Mouse (Mus musculus) limb, embryonic 13.5 days (tissue): ENCODE measurements around the gene Pdx1. TPM values are rescaled to one million over a fixed set of nuclear protein-coding genes. Genes with fewer than 3 reads are reported as not detected.

ENCODE experiments used
- ATAC-seq: fragments of 200-750 bp; cut with Nextera tagmentation; 2 replicates; pipeline ENCODE4 v1.8.0; 2017; ENCODE audit warnings: low read depth, moderate number of reproducible peaks, moderate TSS enrichment; ENCODE audit not compliant: low FRiP score
- H3K27ac ChIP-seq: fragments of 300-500 bp; sonication (generic); 2 replicates; pipeline ENCODE4 v1.5.1; 2015; ENCODE audit warnings: inconsistent platforms, mild to moderate bottlenecking, moderate library complexity
- H3K27me3 ChIP-seq: fragments of 300-500 bp; sonication (generic); 2 replicates; pipeline ENCODE4 v1.6.1; 2015; ENCODE audit warnings: mild to moderate bottlenecking, inconsistent platforms
- H3K36me3 ChIP-seq: fragments of 300-500 bp; sonication (generic); 2 replicates; pipeline ENCODE4 v1.6.1; 2015; ENCODE audit warnings: inconsistent platforms, mild to moderate bottlenecking, moderate library complexity
- H3K4me1 ChIP-seq: fragments of 300-500 bp; sonication (generic); 2 replicates; pipeline ENCODE4 v1.6.1; 2015; ENCODE audit warnings: inconsistent platforms
- H3K4me2 ChIP-seq: fragments of 300-500 bp; sonication (generic); replicated peaks from 2 replicates; pipeline ENCODE4 v1.6.1; 2015; ENCODE audit warnings: inconsistent platforms, mild to moderate bottlenecking, moderate library complexity
- H3K4me3 ChIP-seq: fragments of 300-500 bp; sonication (generic); 2 replicates; pipeline ENCODE4 v1.5.1; 2015; ENCODE audit warnings: moderate library complexity, mild to moderate bottlenecking, inconsistent platforms
- H3K9ac ChIP-seq: fragments of 300-500 bp; sonication (generic); 2 replicates; pipeline ENCODE4 v1.6.1; 2015; ENCODE audit warnings: mild to moderate bottlenecking, inconsistent platforms
- H3K9me3 ChIP-seq: fragments of 300-500 bp; sonication (generic); 2 replicates; pipeline ENCODE4 v1.6.1; 2016; ENCODE audit warnings: inconsistent platforms
- WGBS: fragments of 180-500 bp; shearing (Covaris S2); methylation state at CpG from one replicate; pipeline ENCODE4 v1.1.7; 2015; 5-methylcytosine and 5-hydroxymethylcytosine counted together
- polyA plus RNA-seq: library from polyadenylated mRNA; unstranded; fragments of >200 nt; fragmentation: Nextera tagmentation; extraction: Ambion mirVana; gene quantifications from 2 replicates; pipeline ENCODE4 v1.2.1, GENCODE M21; 2015

The Pdx1 gene
- polyA plus RNA-seq, result not detected in 2 replicates

GRCm38 (mm10) chr5:147269926-147270672, at the start of gene Pdx1:
Gene Pdx1, plus strand, starts transcription at chr5:147269959.
- WGBS, result 1% methylated on average over 44 of the region's 44 CpGs
- Histone ChIP-seq H3K9ac (no peak within 1 kb of the TSS), H3K4me3 (peak within 1 kb of the TSS; percentile 10; the same call in 1 of the 2 replicates), H3K9me3 (no peaks in the 10 kb centered on the region), H3K27ac (no peak within 1 kb of the TSS), H3K27me3 (peaks cover 99% of the 10 kb centered on the region), H3K4me2 (no peak within 1 kb of the TSS; the same call in 1 of the 2 replicates), H3K4me1 (peaks cover 11% of the 10 kb centered on the region; the same call in 1 of the 2 replicates), H3K36me3 (no peaks in the 10 kb centered on the region)
- no peak for ATAC-seq

GRCm38 (mm10) chr5:147227354-147228112, 42.2 kb upstream of the Pdx1 start:
- 11% methylated on average over 25 of the region's 25 CpGs for WGBS
- H3K27me3 ChIP-seq, result peaks cover 71% of the 10 kb centered on the region
- peak overlapping the region; percentile 43 for H3K4me2 ChIP-seq

GRCm38 (mm10) chr5:147235406-147236309, 34.1 kb upstream of the Pdx1 start:
- Histone ChIP-seq H3K9ac (no peak overlapping the region), H3K27me3 (peaks cover 33% of the 10 kb centered on the region), H3K4me1 (no peaks in the 10 kb centered on the region), H3K36me3 (no peaks in the 10 kb centered on the region), H3K4me2 (no peak overlapping the region), H3K4me3 (no peak overlapping the region), H3K9me3 (no peaks in the 10 kb centered on the region), H3K27ac (no peak overlapping the region)
- ATAC-seq, result no peak
- WGBS, result 50% methylated on average over 21 of the region's 21 CpGs

More at GRCm38 (mm10) chr5:147227354-147228112, 42.2 kb upstream of the Pdx1 start:
- H3K4me3 ChIP-seq, result no peak overlapping the region
- no peak overlapping the region for H3K27ac ChIP-seq
- no peak overlapping the region for H3K9ac ChIP-seq
- ATAC-seq, result peak; percentile 86
- H3K9me3 ChIP-seq, result no peaks in the 10 kb centered on the region
- H3K36me3 ChIP-seq, result no peaks in the 10 kb centered on the region
- peaks cover 4% of the 10 kb centered on the region; the same call in 1 of the 2 replicates for H3K4me1 ChIP-seq

GRCm38 (mm10) chr5:147243908-147244307, 25.9 kb upstream of the Pdx1 start:
- Histone ChIP-seq H3K9ac (no peak overlapping the region), H3K4me1 (no peaks in the 10 kb centered on the region), H3K27ac (no peak overlapping the region), H3K4me3 (no peak overlapping the region), H3K36me3 (no peaks in the 10 kb centered on the region), H3K4me2 (no peak overlapping the region), H3K9me3 (no peaks in the 10 kb centered on the region), H3K27me3 (0 out of 2 replicates have a peak, but pooled peaks cover 16% of the 10 kb centered on the region)
- no peak for ATAC-seq
- WGBS, result 88% methylated on average over 7 of the region's 7 CpGs

GRCm38 (mm10) chr5:147260189-147260588, 9.6 kb upstream of the Pdx1 start:
- Histone ChIP-seq H3K27me3 (peaks cover 45% of the 10 kb centered on the region), H3K9ac (no peak overlapping the region), H3K9me3 (no peaks in the 10 kb centered on the region), H3K27ac (no peak overlapping the region), H3K4me1 (no peaks in the 10 kb centered on the region), H3K36me3 (no peaks in the 10 kb centered on the region), H3K4me2 (no peak overlapping the region), H3K4me3 (no peak overlapping the region)
- WGBS, result 89% methylated on average over 1 of the region's 1 CpGs
- ATAC-seq, result no peak

GRCm38 (mm10) chr5:147260778-147261177, 9.0 kb upstream of the Pdx1 start:
- Histone ChIP-seq H3K27ac (no peak overlapping the region), H3K4me1 (no peaks in the 10 kb centered on the region), H3K27me3 (peaks cover 51% of the 10 kb centered on the region), H3K9me3 (no peaks in the 10 kb centered on the region), H3K4me3 (no peak overlapping the region), H3K36me3 (no peaks in the 10 kb centered on the region), H3K4me2 (no peak overlapping the region), H3K9ac (no peak overlapping the region)
- WGBS, result 83% methylated on average over 4 of the region's 4 CpGs
- ATAC-seq, result no peak

GRCm38 (mm10) chr5:147261899-147262541, 7.7 kb upstream of the Pdx1 start:
- Histone ChIP-seq H3K4me1 (no peaks in the 10 kb centered on the region), H3K27ac (no peak overlapping the region), H3K36me3 (no peaks in the 10 kb centered on the region), H3K9me3 (no peaks in the 10 kb centered on the region), H3K27me3 (peaks cover 64% of the 10 kb centered on the region), H3K4me3 (no peak overlapping the region), H3K9ac (no peak overlapping the region), H3K4me2 (no peak overlapping the region)
- no peak for ATAC-seq
- 44% methylated on average over 11 of the region's 11 CpGs for WGBS

- no peaks in the 10 kb centered on the region for H3K36me3 ChIP-seq
- H3K4me3 ChIP-seq, result no peak overlapping the region
- no peaks in the 10 kb centered on the region for H3K4me1 ChIP-seq
- H3K27me3 ChIP-seq, result peaks cover 79% of the 10 kb centered on the region
- H3K9ac ChIP-seq, result no peak overlapping the region
- no peaks in the 10 kb centered on the region for H3K9me3 ChIP-seq
- 16% methylated on average over 4 of the region's 4 CpGs for WGBS
- H3K27ac ChIP-seq, result no peak overlapping the region
- no peak for ATAC-seq
- no peak overlapping the region for H3K4me2 ChIP-seq
These were observed 5.8 kb upstream of the Pdx1 start for GRCm38 (mm10) chr5:147263945-147264344.

GRCm38 (mm10) chr5:147267434-147267833, 2.3 kb upstream of the Pdx1 start:
- ATAC-seq, result no peak
- H3K9me3 ChIP-seq, result no peaks in the 10 kb centered on the region
- WGBS, result under 1% methylated on average over 6 of the region's 6 CpGs
- no peaks in the 10 kb centered on the region for H3K36me3 ChIP-seq
- no peak overlapping the region for H3K27ac ChIP-seq
- peaks cover 96% of the 10 kb centered on the region for H3K27me3 ChIP-seq
- no peak overlapping the region for H3K9ac ChIP-seq
- no peak overlapping the region for H3K4me2 ChIP-seq
- no peak overlapping the region for H3K4me3 ChIP-seq
- peaks cover 5% of the 10 kb centered on the region; the same call in 1 of the 2 replicates for H3K4me1 ChIP-seq

GRCm38 (mm10) chr5:147268728-147269127, 1.0 kb upstream of the Pdx1 start:
- no peak overlapping the region for H3K4me3 ChIP-seq
- no peak overlapping the region for H3K4me2 ChIP-seq
- no peak for ATAC-seq
- H3K27me3 ChIP-seq, result peaks cover 98% of the 10 kb centered on the region
- H3K4me1 ChIP-seq, result peaks cover 5% of the 10 kb centered on the region; the same call in 1 of the 2 replicates
- 4% methylated on average over 8 of the region's 8 CpGs for WGBS
- no peak overlapping the region for H3K27ac ChIP-seq
- H3K9me3 ChIP-seq, result no peaks in the 10 kb centered on the region
- H3K36me3 ChIP-seq, result no peaks in the 10 kb centered on the region
- no peak overlapping the region for H3K9ac ChIP-seq

GRCm38 (mm10) chr5:147269371-147269770, 388 bp upstream of the Pdx1 start:
- Histone ChIP-seq H3K4me1 (peaks cover 8% of the 10 kb centered on the region; the same call in 1 of the 2 replicates), H3K4me3 (no peak overlapping the region), H3K9ac (no peak overlapping the region), H3K9me3 (no peaks in the 10 kb centered on the region), H3K4me2 (no peak overlapping the region), H3K27ac (no peak overlapping the region), H3K27me3 (peaks cover 98% of the 10 kb centered on the region), H3K36me3 (no peaks in the 10 kb centered on the region)
- WGBS, result 5% methylated on average over 6 of the region's 6 CpGs
- no peak for ATAC-seq
